Mouse (Mus musculus) lung, adult 2 months (tissue): ENCODE results near the gene Adamts17. TPM values are rescaled to one million over a fixed set of nuclear protein-coding genes. Genes with fewer than 3 reads are reported as not detected.

Experiments
- DNase-seq: peaks from one replicate; pipeline ENCODE4 v3.0.0; 2022
- H3K4me1 ChIP-seq: fragments of 200-500 bp; 2 replicates; pipeline ENCODE4 v1.6.1; 2011; ENCODE audit warnings: low read length; ENCODE audit not compliant: control insufficient read depth, insufficient read depth
- H3K4me3 ChIP-seq: fragments of 200-500 bp; replicated peaks from 2 replicates; pipeline ENCODE3; 2011; ENCODE audit warnings: low read depth, mild to moderate bottlenecking, control low read depth, low read length; ENCODE audit errors: extremely low read depth
- CTCF ChIP-seq: fragments of 200-500 bp; IDR thresholded peaks from 2 replicates; pipeline ENCODE4 v1.5.1; 2011; ENCODE audit warnings: mild to moderate bottlenecking, low read length, control low read depth; ENCODE audit not compliant: insufficient read depth
- POLR2A ChIP-seq: fragments of 200-500 bp; IDR thresholded peaks from 2 replicates; pipeline ENCODE4 v1.6.1; 2011; ENCODE audit warnings: low read depth, mild to moderate bottlenecking, control low read depth, low read length, borderline replicate concordance; ENCODE audit errors: extremely low read depth
- WGBS: fragments of 180-500 bp; shearing (Covaris S2); methylation state at CpG from one replicate; pipeline ENCODE4 v1.1.7; 2018; 5-methylcytosine and 5-hydroxymethylcytosine counted together
- polyA plus RNA-seq: library from polyadenylated mRNA; depleted of rRNA; stranded (reverse); fragments of >200 nt; gene quantifications from 2 replicates; pipeline ENCODE4 v1.2.3, GENCODE M21; 2012

Adamts17 gene
- polyA plus RNA-seq, 1 experiment: 7.2 TPM

- H3K4me1 ChIP-seq: no peaks in the 10 kb centered on the region
- no peak for TF ChIP-seq CTCF
- no peak for TF ChIP-seq POLR2A
- H3K4me3 ChIP-seq: no peak overlapping the region
- 91% methylated on average over 6 of the region's 6 CpGs for WGBS
- no peak for DNase-seq
Observed at GRCm38 (mm10) chr7:66981591-66981990, 142.1 kb downstream of the Adamts17 start.

- no peak for DNase-seq
- H3K4me3 ChIP-seq: no peak overlapping the region
- WGBS: 66% methylated on average over 5 of the region's 5 CpGs
- no peak for TF ChIP-seq CTCF
- no peaks in the 10 kb centered on the region for H3K4me1 ChIP-seq
Observed at GRCm38 (mm10) chr7:66982084-66982483, 142.5 kb downstream of the Adamts17 start.

- H3K4me1 ChIP-seq: no peaks in the 10 kb centered on the region
- H3K4me3 ChIP-seq: no peak overlapping the region
- DNase-seq: no peak
- no peak for TF ChIP-seq CTCF
- 93% methylated on average over 4 of the region's 4 CpGs for WGBS
Observed at GRCm38 (mm10) chr7:66987671-66988070, 148.1 kb downstream of the Adamts17 start.

GRCm38 (mm10) chr7:66988441-66988840, 148.9 kb downstream of the Adamts17 start:
- no peak for DNase-seq
- 76% methylated on average over 3 of the region's 3 CpGs for WGBS

GRCm38 (mm10) chr7:66989357-66990045, 150.0 kb downstream of the Adamts17 start:
- H3K4me1 ChIP-seq: no peaks in the 10 kb centered on the region
- TF ChIP-seq POLR2A (no peak), CTCF (no peak)
- H3K4me3 ChIP-seq: no peak overlapping the region
- whole genome bisulfite sequencing: 56% methylated on average over 3 of the region's 3 CpGs
- no peak for DNase-seq

More at GRCm38 (mm10) chr7:66988441-66988840, 148.9 kb downstream of the Adamts17 start:
- no peaks in the 10 kb centered on the region for H3K4me1 ChIP-seq
- H3K4me3 ChIP-seq: no peak overlapping the region
- TF ChIP-seq CTCF: no peak
- TF ChIP-seq POLR2A: no peak

GRCm38 (mm10) chr7:66998821-66999220, 159.3 kb downstream of the Adamts17 start:
- TF ChIP-seq POLR2A (no peak), CTCF (no peak)

GRCm38 (mm10) chr7:67003648-67004047, 164.1 kb downstream of the Adamts17 start:
- DNase-seq: no peak
- 69% methylated on average over 1 of the region's 1 CpGs for WGBS
- H3K4me1 ChIP-seq: no peaks in the 10 kb centered on the region
- TF ChIP-seq CTCF: no peak
- TF ChIP-seq POLR2A: no peak
- no peak overlapping the region for H3K4me3 ChIP-seq

More at GRCm38 (mm10) chr7:66998821-66999220, 159.3 kb downstream of the Adamts17 start:
- Histone ChIP-seq H3K4me1 (no peaks in the 10 kb centered on the region), H3K4me3 (no peak overlapping the region)
- WGBS: 83% methylated on average over 6 of the region's 6 CpGs
- no peak for DNase-seq

- no peak for DNase-seq
- WGBS: 96% methylated on average over 5 of the region's 5 CpGs
- no peak overlapping the region for H3K4me3 ChIP-seq
- H3K4me1 ChIP-seq: no peaks in the 10 kb centered on the region
- no peak for TF ChIP-seq CTCF
- TF ChIP-seq POLR2A: no peak
Observed at GRCm38 (mm10) chr7:67004220-67004619, 164.7 kb downstream of the Adamts17 start.

- 79% methylated on average over 5 of the region's 5 CpGs for WGBS
- DNase-seq: no peak
- no peak overlapping the region for H3K4me3 ChIP-seq
- peaks cover 8% of the 10 kb centered on the region; the same call in 1 of the 2 replicates for H3K4me1 ChIP-seq
- TF ChIP-seq CTCF (no peak), POLR2A (no peak)
Observed at GRCm38 (mm10) chr7:67009841-67010240, 170.3 kb downstream of the Adamts17 start.

- DNase-seq: no peak
Observed at GRCm38 (mm10) chr7:67012011-67012751, 172.6 kb downstream of the Adamts17 start.

More at GRCm38 (mm10) chr7:67012011-67012751, 172.6 kb downstream of the Adamts17 start:
- Histone ChIP-seq H3K4me1 (peaks cover 8% of the 10 kb centered on the region; the same call in 1 of the 2 replicates), H3K4me3 (no peak overlapping the region)
- WGBS: 61% methylated on average over 12 of the region's 12 CpGs
- TF ChIP-seq CTCF: no peak
- TF ChIP-seq POLR2A: no peak
